Mouse (Mus musculus): ENCODE measurements around the gene Sectm1b. TPM values are rescaled to one million over a fixed set of nuclear protein-coding genes. Genes with fewer than 3 reads are reported as not detected.
"Not testable (repeated sequence)": the region's sequence is repeated elsewhere in the genome, so short reads cannot be mapped to it uniquely, and the experiment has no call there.

Sectm1b gene
- polyA plus RNA-seq, 1 experiment: not detected

DNA sequence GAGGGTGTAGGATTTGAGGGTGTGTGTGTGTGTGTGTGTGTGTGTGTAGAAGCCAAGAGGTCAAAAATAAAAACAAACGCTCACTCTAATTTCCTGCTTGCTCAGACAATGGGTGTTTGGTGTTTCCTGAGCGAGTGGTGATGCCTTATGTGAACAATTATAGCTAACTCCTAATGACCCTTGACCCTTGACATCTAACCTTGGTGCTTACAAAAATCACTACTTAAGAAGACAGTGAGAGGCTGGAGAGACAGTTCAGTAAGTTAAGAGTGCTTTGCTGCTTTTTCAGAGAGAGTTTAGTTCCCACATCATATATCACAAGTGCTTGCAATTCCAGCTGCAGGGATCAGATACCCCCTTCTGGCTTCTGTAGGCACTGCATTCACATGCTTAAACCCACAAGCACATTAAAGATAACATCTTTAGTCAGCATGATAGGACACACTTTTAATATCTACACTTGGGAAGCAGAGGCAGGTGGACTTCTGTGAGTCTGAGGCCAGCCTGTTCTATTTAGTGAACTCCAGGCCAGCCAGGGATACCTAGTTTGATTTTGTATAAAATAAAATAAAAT, 15.5 kb downstream of the Sectm1b start:
- WGBS: 70% methylated on average over 2 of the region's 2 CpGs
- H3K4me3 ChIP-seq (replicated peaks; ENCODE audit: control insufficient read depth, low read depth, low read length): no peak overlapping the region
- no peaks in the 10 kb centered on the region for H3K4me1 ChIP-seq (ENCODE audit: control insufficient read depth, insufficient read depth, low read length)
- TF ChIP-seq POLR2A (IDR thresholded peaks at IDR 0.05; ENCODE audit: borderline replicate concordance, control insufficient read depth, low read depth, low read length): no peak
- TF ChIP-seq CTCF (IDR thresholded peaks at IDR 0.05; ENCODE audit: control insufficient read depth, insufficient read depth, low read length): no peak
- no peak overlapping the region for H3K27ac ChIP-seq (ENCODE audit: control insufficient read depth, insufficient read depth, low read depth, low read length, poor library complexity)

DNA sequence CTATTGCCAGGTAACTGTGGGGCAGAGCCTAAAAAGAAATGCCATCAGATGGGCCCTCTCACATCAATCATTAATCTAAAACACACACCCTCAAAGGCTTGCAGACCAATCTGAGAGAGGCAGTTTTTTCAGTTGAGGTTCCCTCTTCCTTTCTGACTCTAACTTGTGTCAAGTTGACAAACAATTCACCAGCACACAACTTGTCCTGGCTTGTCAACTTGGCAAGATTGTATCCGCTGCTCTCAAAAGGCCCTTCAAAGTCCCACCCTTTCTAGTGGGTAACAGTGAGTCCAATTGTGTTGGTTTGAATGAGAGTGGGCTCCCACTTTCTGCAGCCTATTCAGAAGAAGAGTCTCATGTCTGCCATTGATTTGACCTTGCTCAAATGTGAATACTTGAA, 18.1 kb downstream of the Sectm1b start:
- Histone ChIP-seq H3K4me3 (replicated peaks; ENCODE audit: control insufficient read depth, low read depth, low read length) (no peak overlapping the region), H3K4me1 (ENCODE audit: control insufficient read depth, insufficient read depth, low read length) (no peaks in the 10 kb centered on the region), H3K27ac (ENCODE audit: control insufficient read depth, insufficient read depth, low read depth, low read length, poor library complexity) (no peak overlapping the region)
- 59% methylated on average over 1 of the region's 1 CpGs for WGBS
- TF ChIP-seq POLR2A (IDR thresholded peaks at IDR 0.05; ENCODE audit: borderline replicate concordance, control insufficient read depth, low read depth, low read length) (no peak), CTCF (IDR thresholded peaks at IDR 0.05; ENCODE audit: control insufficient read depth, insufficient read depth, low read length) (no peak)

- not testable (repeated sequence) for H3K4me3 ChIP-seq (replicated peaks; ENCODE audit: control insufficient read depth, low read depth, low read length); H3K27ac ChIP-seq (ENCODE audit: control insufficient read depth, insufficient read depth, low read depth, low read length, poor library complexity); H3K4me1 ChIP-seq (ENCODE audit: control insufficient read depth, insufficient read depth, low read length)
- WGBS: 34% methylated on average over 1 of the region's 1 CpGs
Measured at GRCm38 (mm10) chr11:121043025-121043424, 20.3 kb downstream of the Sectm1b start.

GRCm38 (mm10) chr11:121042480-121042879, 20.9 kb downstream of the Sectm1b start:
- no peak overlapping the region for H3K4me3 ChIP-seq (replicated peaks; ENCODE audit: control insufficient read depth, low read depth, low read length)
- H3K4me1 ChIP-seq (ENCODE audit: control insufficient read depth, insufficient read depth, low read length): no peaks in the 10 kb centered on the region
- no peak for TF ChIP-seq POLR2A (IDR thresholded peaks at IDR 0.05; ENCODE audit: borderline replicate concordance, control insufficient read depth, low read depth, low read length)
- no peak for TF ChIP-seq CTCF (IDR thresholded peaks at IDR 0.05; ENCODE audit: control insufficient read depth, insufficient read depth, low read length)
- no peak overlapping the region for H3K27ac ChIP-seq (ENCODE audit: control insufficient read depth, insufficient read depth, low read depth, low read length, poor library complexity)
- 76% methylated on average over 4 of the region's 4 CpGs for WGBS

- WGBS: 65% methylated on average over 4 of the region's 4 CpGs
- no peak for TF ChIP-seq POLR2A (IDR thresholded peaks at IDR 0.05; ENCODE audit: borderline replicate concordance, control insufficient read depth, low read depth, low read length)
- Histone ChIP-seq H3K27ac (ENCODE audit: control insufficient read depth, insufficient read depth, low read depth, low read length, poor library complexity) (no peak overlapping the region), H3K4me3 (replicated peaks; ENCODE audit: control insufficient read depth, low read depth, low read length) (no peak overlapping the region), H3K4me1 (ENCODE audit: control insufficient read depth, insufficient read depth, low read length) (no peaks in the 10 kb centered on the region)
Measured at GRCm38 (mm10) chr11:121041636-121042035, 21.7 kb downstream of the Sectm1b start.

GRCm38 (mm10) chr11:121041212-121041611, 22.2 kb downstream of the Sectm1b start:
- under 1% methylated on average over 4 of the region's 4 CpGs for WGBS
- Histone ChIP-seq H3K27ac (ENCODE audit: control insufficient read depth, insufficient read depth, low read depth, low read length, poor library complexity) (no peak overlapping the region), H3K4me1 (ENCODE audit: control insufficient read depth, insufficient read depth, low read length) (no peaks in the 10 kb centered on the region), H3K4me3 (replicated peaks; ENCODE audit: control insufficient read depth, low read depth, low read length) (no peak overlapping the region)
- TF ChIP-seq POLR2A (IDR thresholded peaks at IDR 0.05; ENCODE audit: borderline replicate concordance, control insufficient read depth, low read depth, low read length) (no peak), CTCF (IDR thresholded peaks at IDR 0.05; ENCODE audit: control insufficient read depth, insufficient read depth, low read length) (peak; percentile 74)

DNA sequence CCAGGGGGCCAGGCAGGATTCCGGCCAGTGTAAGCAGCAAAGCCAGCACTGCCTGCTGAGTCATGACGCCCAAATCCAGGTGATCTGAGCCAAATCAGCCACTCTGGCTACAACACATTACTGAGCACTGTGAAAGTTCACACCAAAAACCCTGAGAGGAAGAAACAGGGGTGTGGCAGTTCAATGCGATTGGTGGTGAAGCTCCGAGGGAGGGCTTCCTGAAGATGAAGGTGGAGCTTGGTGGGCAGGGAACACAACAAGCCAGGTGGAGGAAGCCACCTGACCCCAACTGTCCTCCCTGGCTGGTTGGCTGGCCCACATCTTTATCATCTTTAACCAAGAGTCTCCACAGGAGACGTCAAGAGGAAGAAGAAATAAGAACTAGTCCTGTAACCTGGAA, 24.1 kb downstream of the Sectm1b start, which contains the start of gene Cd7:
Gene Cd7, minus strand, starts transcription at position 117 of the 400 bp plus-strand sequence.
- H3K4me3 ChIP-seq (replicated peaks; ENCODE audit: control insufficient read depth, low read depth, low read length): peak within 1 kb of the TSS; percentile 42
- WGBS: 12% methylated on average over 5 of the region's 5 CpGs
- no peak for TF ChIP-seq POLR2A (IDR thresholded peaks at IDR 0.05; ENCODE audit: borderline replicate concordance, control insufficient read depth, low read depth, low read length)
- no peak for TF ChIP-seq CTCF (IDR thresholded peaks at IDR 0.05; ENCODE audit: control insufficient read depth, insufficient read depth, low read length)
- peak within 1 kb of the TSS; percentile 56 for H3K27ac ChIP-seq (ENCODE audit: control insufficient read depth, insufficient read depth, low read depth, low read length, poor library complexity)
- H3K4me1 ChIP-seq (ENCODE audit: control insufficient read depth, insufficient read depth, low read length): no peaks in the 10 kb centered on the region; the same call in 1 of the 2 replicates

DNA sequence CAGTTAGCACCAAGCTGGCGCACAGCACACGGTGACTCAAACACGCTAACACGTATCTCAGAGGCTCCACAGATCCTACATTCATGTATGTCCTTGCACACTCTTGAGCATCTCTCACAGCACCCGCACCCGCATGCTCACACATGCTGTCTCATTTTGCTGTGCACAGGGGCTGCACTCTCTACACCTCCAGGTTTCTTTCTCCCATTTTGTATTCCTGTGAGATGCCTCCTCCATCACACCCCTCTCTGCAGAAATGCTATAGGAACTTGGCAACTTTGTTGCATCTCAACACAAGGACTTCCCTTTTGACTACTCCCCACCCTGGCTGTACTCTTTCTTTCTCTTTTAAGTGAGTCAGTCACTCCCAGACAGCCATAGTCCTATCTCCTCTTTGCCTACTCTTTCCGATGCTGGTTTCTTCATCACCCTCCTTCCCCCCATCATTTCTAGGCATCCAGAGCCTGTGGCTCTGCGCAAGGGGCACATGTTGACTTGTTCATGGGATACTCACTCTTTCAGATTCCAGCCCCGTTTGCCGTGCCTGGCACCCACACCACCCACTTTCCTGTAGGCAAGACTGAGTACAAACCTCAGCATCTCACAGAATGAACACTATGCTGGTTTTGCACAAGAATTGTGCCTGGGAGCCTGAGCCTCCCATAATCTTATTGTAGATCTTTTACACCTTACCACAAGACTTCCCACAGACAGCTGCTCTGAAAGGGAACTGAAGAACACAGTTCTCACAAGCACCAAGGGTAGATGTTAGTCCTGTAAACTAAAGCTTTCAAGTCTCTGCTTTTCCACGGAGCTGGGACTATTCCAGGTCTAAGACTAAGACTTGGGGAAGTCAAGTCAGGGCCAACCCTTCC, 24.8 kb downstream of the Sectm1b start:
- H3K4me1 ChIP-seq (ENCODE audit: control insufficient read depth, insufficient read depth, low read length): no peaks in the 10 kb centered on the region; the same call in 1 of the 2 replicates
- peak overlapping the region; percentile 56 for H3K27ac ChIP-seq (ENCODE audit: control insufficient read depth, insufficient read depth, low read depth, low read length, poor library complexity)
- TF ChIP-seq CTCF (IDR thresholded peaks at IDR 0.05; ENCODE audit: control insufficient read depth, insufficient read depth, low read length): no peak
- no peak for TF ChIP-seq POLR2A (IDR thresholded peaks at IDR 0.05; ENCODE audit: borderline replicate concordance, control insufficient read depth, low read depth, low read length)
- WGBS: 59% methylated on average over 11 of the region's 11 CpGs
- H3K4me3 ChIP-seq (replicated peaks; ENCODE audit: control insufficient read depth, low read depth, low read length): peak overlapping the region; percentile 42

All from bone marrow, adult 2 months (tissue).